Mouse (Mus musculus) erythroblast, embryonic 14.5 days (primary cell): ENCODE measurements around the gene Gm9376.

Experiments used
- GATA1 ChIP-seq: IDR thresholded peaks from 2 replicates; pipeline ENCODE4 v1.6.1; 2012; ENCODE audit warnings: low read length, inconsistent platforms, mixed read lengths
- TAL1 ChIP-seq: IDR thresholded peaks from 3 replicates; pipeline ENCODE4 v1.6.1; 2012; ENCODE audit warnings: low read length, inconsistent platforms, mixed read lengths

GRCm38 (mm10) chr14:118277704-118278498 lies 11.1 kb downstream of the Gm9376 start:
- TF ChIP-seq GATA1 = no peak
- TF ChIP-seq TAL1 = no peak
